Mouse (Mus musculus) kidney, embryonic 16.5 days (tissue): ENCODE data around the gene Sec23a. TPM values are rescaled to one million over a fixed set of nuclear protein-coding genes. Genes with fewer than 3 reads are reported as not detected.
"Not testable (repeated sequence)": the region's sequence is repeated elsewhere in the genome, so short reads cannot be mapped to it uniquely, and the experiment has no call there.

Experiments
- ATAC-seq: fragments of 200-750 bp; cut with Nextera tagmentation; 2 replicates; pipeline ENCODE4 v1.8.0; 2017; ENCODE audit warnings: moderate TSS enrichment; ENCODE audit not compliant: low FRiP score, low TSS enrichment
- H3K27ac ChIP-seq: fragments of 300-500 bp; sonication (generic); 2 replicates; pipeline ENCODE4 v1.5.1; 2014; ENCODE audit warnings: low read length
- H3K27me3 ChIP-seq: fragments of 300-500 bp; sonication (generic); 2 replicates; pipeline ENCODE4 v1.6.1; 2014; ENCODE audit warnings: low read length, control low read depth, mixed read lengths; ENCODE audit not compliant: insufficient read depth
- H3K36me3 ChIP-seq: fragments of 300-500 bp; sonication (generic); 2 replicates; pipeline ENCODE4 v1.6.1; 2014; ENCODE audit warnings: low read length, control low read depth, mixed read lengths; ENCODE audit not compliant: insufficient read depth
- H3K4me1 ChIP-seq: fragments of 300-500 bp; sonication (generic); 2 replicates; pipeline ENCODE4 v1.6.1; 2014; ENCODE audit warnings: low read length, control low read depth, mixed read lengths; ENCODE audit not compliant: insufficient read depth
- H3K4me2 ChIP-seq: fragments of 300-500 bp; sonication (generic); replicated peaks from 2 replicates; pipeline ENCODE4 v1.6.1; 2014; ENCODE audit warnings: low read depth, low read length
- H3K4me3 ChIP-seq: fragments of 300-500 bp; sonication (generic); 2 replicates; pipeline ENCODE4 v1.5.1; 2014; ENCODE audit warnings: mild to moderate bottlenecking, low read length
- H3K9ac ChIP-seq: fragments of 300-500 bp; sonication (generic); replicated peaks from 2 replicates; pipeline ENCODE4 v1.6.1; 2014; ENCODE audit warnings: low read length
- H3K9me3 ChIP-seq: fragments of 300-500 bp; sonication (generic); 2 replicates; pipeline ENCODE4 v1.6.1; 2016; ENCODE audit warnings: low read length, control low read depth
- WGBS: fragments of 180-500 bp; shearing (Covaris S2); extraction: QIAGEN DNeasy Blood & Tissue Kit; methylation state at CpG from one replicate; pipeline ENCODE4 v1.1.7; 2014; 5-methylcytosine and 5-hydroxymethylcytosine counted together
- polyA plus RNA-seq: library from polyadenylated mRNA; unstranded; fragments of >200 nt; fragmentation: Nextera tagmentation; extraction: Ambion mirVana; gene quantifications from 2 replicates; pipeline ENCODE4 v1.2.1, GENCODE M21; 2015

The Sec23a gene
- polyA plus RNA-seq, result 78.7 and 83.9 TPM in 2 replicates

- Histone ChIP-seq H3K9ac (peak within 1 kb of the TSS; percentile 85), H3K27ac (peak within 1 kb of the TSS; percentile 93), H3K4me2 (peak within 1 kb of the TSS; percentile 77), H3K36me3 (no peaks in the 10 kb centered on the region), H3K27me3 (no peaks in the 10 kb centered on the region), H3K9me3 (no peaks in the 10 kb centered on the region), H3K4me1 (peaks cover 33% of the 10 kb centered on the region), H3K4me3 (peak within 1 kb of the TSS; percentile 76)
- under 1% methylated on average over 47 of the region's 48 CpGs for WGBS
- peak; percentile 97 for ATAC-seq
These were observed at the start of gene Sec23a for GRCm38 (mm10) chr12:59011844-59012709. Sec23a (minus strand) TSS chr12:59012017.

GRCm38 (mm10) chr12:59060993-59061595 is 49.3 kb upstream of the Sec23a start, which contains the start of gene Trappc6b:
Trappc6b (minus strand) TSS chr12:59061472.
- peak within 1 kb of the TSS; percentile 82 for H3K4me2 ChIP-seq
- H3K4me1 ChIP-seq, result peaks cover 15% of the 10 kb centered on the region
- no peaks in the 10 kb centered on the region for H3K27me3 ChIP-seq
- H3K27ac ChIP-seq, result peak within 1 kb of the TSS; percentile 94
- H3K4me3 ChIP-seq, result peak within 1 kb of the TSS; percentile 83
- H3K9me3 ChIP-seq, result no peaks in the 10 kb centered on the region
- peak; percentile 98 for ATAC-seq
- peaks cover 19% of the 10 kb centered on the region; the same call in 1 of the 2 replicates for H3K36me3 ChIP-seq
- under 1% methylated on average over 49 of the region's 49 CpGs for WGBS
- H3K9ac ChIP-seq, result peak within 1 kb of the TSS; percentile 97

- peaks cover 26% of the 10 kb centered on the region for H3K36me3 ChIP-seq
- H3K4me2 ChIP-seq, result peak overlapping the region; percentile 82
- H3K9ac ChIP-seq, result peak overlapping the region; percentile 97
- 44% methylated on average over 4 of the region's 4 CpGs for WGBS
- H3K27me3 ChIP-seq, result no peaks in the 10 kb centered on the region
- no peak for ATAC-seq
- peak overlapping the region; percentile 94 for H3K27ac ChIP-seq
- H3K4me1 ChIP-seq, result peaks cover 12% of the 10 kb centered on the region
- H3K9me3 ChIP-seq, result no peaks in the 10 kb centered on the region
- peak overlapping the region; percentile 83 for H3K4me3 ChIP-seq
These were observed 48.5 kb upstream of the Sec23a start for GRCm38 (mm10) chr12:59060322-59060721.

- not testable (repeated sequence) for H3K4me3 ChIP-seq, H3K9ac ChIP-seq, H3K27me3 ChIP-seq, H3K9me3 ChIP-seq, ATAC-seq, H3K27ac ChIP-seq, H3K4me2 ChIP-seq
- H3K4me1 ChIP-seq, result peaks cover 12% of the 10 kb centered on the region
- peaks cover 31% of the 10 kb centered on the region for H3K36me3 ChIP-seq
- 82% methylated on average over 5 of the region's 5 CpGs for WGBS
These were observed 46.4 kb upstream of the Sec23a start for GRCm38 (mm10) chr12:59058242-59058641.

- H3K36me3 ChIP-seq, result peaks cover 33% of the 10 kb centered on the region
- no peak overlapping the region for H3K9ac ChIP-seq
- no peaks in the 10 kb centered on the region for H3K27me3 ChIP-seq
- H3K9me3 ChIP-seq, result no peaks in the 10 kb centered on the region
- no peak overlapping the region for H3K4me3 ChIP-seq
- ATAC-seq, result no peak
- no peak overlapping the region for H3K4me2 ChIP-seq
- peaks cover 12% of the 10 kb centered on the region for H3K4me1 ChIP-seq
- WGBS, result 98% methylated on average over 11 of the region's 11 CpGs
- H3K27ac ChIP-seq, result no peak overlapping the region
These were observed 44.4 kb upstream of the Sec23a start for GRCm38 (mm10) chr12:59056222-59056621.

GRCm38 (mm10) chr12:59055196-59055850 is 43.5 kb upstream of the Sec23a start:
- H3K4me3 ChIP-seq, result no peak overlapping the region
- 84% methylated on average over 4 of the region's 4 CpGs for WGBS
- H3K9ac ChIP-seq, result no peak overlapping the region
- H3K9me3 ChIP-seq, result no peaks in the 10 kb centered on the region
- ATAC-seq, result no peak
- no peak overlapping the region for H3K27ac ChIP-seq
- peaks cover 11% of the 10 kb centered on the region for H3K4me1 ChIP-seq
- H3K36me3 ChIP-seq, result peaks cover 33% of the 10 kb centered on the region
- H3K27me3 ChIP-seq, result no peaks in the 10 kb centered on the region
- no peak overlapping the region for H3K4me2 ChIP-seq

GRCm38 (mm10) chr12:59053976-59054375 is 42.2 kb upstream of the Sec23a start:
- peaks cover 31% of the 10 kb centered on the region for H3K36me3 ChIP-seq
- no peak overlapping the region for H3K27ac ChIP-seq
- no peak overlapping the region for H3K4me3 ChIP-seq
- H3K9me3 ChIP-seq, result no peaks in the 10 kb centered on the region
- no peaks in the 10 kb centered on the region for H3K27me3 ChIP-seq
- no peak for ATAC-seq
- H3K4me2 ChIP-seq, result no peak overlapping the region
- peaks cover 2% of the 10 kb centered on the region; the same call in 1 of the 2 replicates for H3K4me1 ChIP-seq
- H3K9ac ChIP-seq, result no peak overlapping the region

- no peaks in the 10 kb centered on the region for H3K27me3 ChIP-seq
- no peaks in the 10 kb centered on the region for H3K4me1 ChIP-seq
- no peak overlapping the region for H3K27ac ChIP-seq
- 91% methylated on average over 5 of the region's 5 CpGs for WGBS
- no peak overlapping the region for H3K4me3 ChIP-seq
- H3K4me2 ChIP-seq, result no peak overlapping the region
- H3K9ac ChIP-seq, result no peak overlapping the region
- no peaks in the 10 kb centered on the region for H3K9me3 ChIP-seq
- no peak for ATAC-seq
- peaks cover 29% of the 10 kb centered on the region for H3K36me3 ChIP-seq
These were observed 41.3 kb upstream of the Sec23a start for GRCm38 (mm10) chr12:59053166-59053565.

- no peaks in the 10 kb centered on the region for H3K27me3 ChIP-seq
- no peak overlapping the region for H3K9ac ChIP-seq
- no peak overlapping the region for H3K27ac ChIP-seq
- H3K4me1 ChIP-seq, result no peaks in the 10 kb centered on the region
- H3K36me3 ChIP-seq, result peaks cover 28% of the 10 kb centered on the region
- no peak overlapping the region for H3K4me3 ChIP-seq
- no peak overlapping the region for H3K4me2 ChIP-seq
- no peaks in the 10 kb centered on the region for H3K9me3 ChIP-seq
- WGBS, result 91% methylated on average over 3 of the region's 3 CpGs
- ATAC-seq, result no peak
These were observed 40.7 kb upstream of the Sec23a start for GRCm38 (mm10) chr12:59052470-59052869.
